Mouse (Mus musculus): ENCODE data around the gene Dcun1d4. TPM values are rescaled to one million over a fixed set of nuclear protein-coding genes. Genes with fewer than 3 reads are reported as not detected.
A peak's percentile ranks its signal among the peaks of the same experiment; 100 is the strongest.

Dcun1d4 gene
- total RNA-seq, 2 experiments from 2014 or later: 1.3 to 7.4 TPM

GRCm38 (mm10) chr5:73539848-73540510, 59.2 kb downstream of the Dcun1d4 start:
- no peak for ATAC-seq (replicated peaks; ENCODE audit: low FRiP score, poor library complexity, severe bottlenecking)

GRCm38 (mm10) chr5:73540511-73540871, 59.7 kb downstream of the Dcun1d4 start:
- no peak for ATAC-seq (replicated peaks; ENCODE audit: low FRiP score, poor library complexity, severe bottlenecking)

GRCm38 (mm10) chr5:73544111-73544753, 63.4 kb downstream of the Dcun1d4 start:
- no peak for ATAC-seq (replicated peaks; ENCODE audit: low FRiP score, poor library complexity, severe bottlenecking)

GRCm38 (mm10) chr5:73545641-73546040, 64.8 kb downstream of the Dcun1d4 start:
- no peak for ATAC-seq (replicated peaks; ENCODE audit: low FRiP score, poor library complexity, severe bottlenecking)

GRCm38 (mm10) chr5:73547252-73547651, 66.5 kb downstream of the Dcun1d4 start:
- no peak for ATAC-seq (replicated peaks; ENCODE audit: low FRiP score, poor library complexity, severe bottlenecking)

GRCm38 (mm10) chr5:73548237-73548636, 67.4 kb downstream of the Dcun1d4 start:
- no peak for ATAC-seq (replicated peaks; ENCODE audit: low FRiP score, poor library complexity, severe bottlenecking)

GRCm38 (mm10) chr5:73548838-73549237, 68.0 kb downstream of the Dcun1d4 start:
- no peak for ATAC-seq (replicated peaks; ENCODE audit: low FRiP score, poor library complexity, severe bottlenecking)

GRCm38 (mm10) chr5:73551836-73552235, 71.0 kb downstream of the Dcun1d4 start:
- ATAC-seq (replicated peaks; ENCODE audit: low FRiP score, poor library complexity, severe bottlenecking): no peak

- ATAC-seq (replicated peaks; ENCODE audit: low FRiP score, poor library complexity, severe bottlenecking): no peak
Measured at GRCm38 (mm10) chr5:73553903-73554302, 73.1 kb downstream of the Dcun1d4 start.

- no peak for ATAC-seq (replicated peaks; ENCODE audit: low FRiP score, poor library complexity, severe bottlenecking)
Measured at GRCm38 (mm10) chr5:73555096-73555852, 74.5 kb downstream of the Dcun1d4 start.

GRCm38 (mm10) chr5:73556733-73557425, 76.1 kb downstream of the Dcun1d4 start:
- no peak for ATAC-seq (replicated peaks; ENCODE audit: low FRiP score, poor library complexity, severe bottlenecking)

GRCm38 (mm10) chr5:73558756-73559155, 78.0 kb downstream of the Dcun1d4 start:
- no peak for ATAC-seq (replicated peaks; ENCODE audit: low FRiP score, poor library complexity, severe bottlenecking)

- ATAC-seq (replicated peaks; ENCODE audit: low FRiP score, poor library complexity, severe bottlenecking): no peak
Measured at GRCm38 (mm10) chr5:73564038-73564437, 83.2 kb downstream of the Dcun1d4 start.

GRCm38 (mm10) chr5:73566119-73566518, 85.3 kb downstream of the Dcun1d4 start:
- no peak for ATAC-seq (replicated peaks; ENCODE audit: low FRiP score, poor library complexity, severe bottlenecking)

GRCm38 (mm10) chr5:73566892-73567291, 86.1 kb downstream of the Dcun1d4 start:
- no peak for ATAC-seq (replicated peaks; ENCODE audit: low FRiP score, poor library complexity, severe bottlenecking)

- ATAC-seq (replicated peaks; ENCODE audit: low FRiP score, poor library complexity, severe bottlenecking): peak; percentile 62; the same call in 1 of the 2 replicates
Measured at GRCm38 (mm10) chr5:73569181-73569580, 88.4 kb downstream of the Dcun1d4 start.

GRCm38 (mm10) chr5:73571395-73572156, 90.8 kb downstream of the Dcun1d4 start:
- ATAC-seq (replicated peaks; ENCODE audit: low FRiP score, poor library complexity, severe bottlenecking): no peak

GRCm38 (mm10) chr5:73572846-73573245, 92.0 kb downstream of the Dcun1d4 start:
- no peak for ATAC-seq (replicated peaks; ENCODE audit: low FRiP score, poor library complexity, severe bottlenecking)

- ATAC-seq (replicated peaks; ENCODE audit: low FRiP score, poor library complexity, severe bottlenecking): no peak
Measured at GRCm38 (mm10) chr5:73573789-73574188, 93.0 kb downstream of the Dcun1d4 start.

GRCm38 (mm10) chr5:73574616-73575015, 93.8 kb downstream of the Dcun1d4 start:
- ATAC-seq (replicated peaks; ENCODE audit: low FRiP score, poor library complexity, severe bottlenecking): no peak
